Mouse (Mus musculus): ENCODE data around the gene Apol8. TPM values are rescaled to one million over a fixed set of nuclear protein-coding genes. Genes with fewer than 3 reads are reported as not detected.

Apol8 gene
- 0.18 and 0.23 TPM in 2 replicates for polyA plus RNA-seq (2015; fragmentation: Nextera tagmentation; extraction: Ambion mirVana)

GRCm38 (mm10) chr15:77756848-77757247, at the start of gene Apol8:
Gene Apol8 (minus strand): TSS chr15:77757003.
- no peaks in the 10 kb centered on the region for H3K9me3 ChIP-seq
- no peak within 1 kb of the TSS for H3K9ac ChIP-seq
- no peak for ATAC-seq (replicated peaks)
- no peaks in the 10 kb centered on the region; the same call in 1 of the 2 replicates for H3K36me3 ChIP-seq (replicated peaks)
- no peak within 1 kb of the TSS for H3K4me3 ChIP-seq
- WGBS: 10% methylated on average over 9 of the region's 9 CpGs
- H3K4me2 ChIP-seq: no peak within 1 kb of the TSS
- H3K4me1 ChIP-seq: no peaks in the 10 kb centered on the region
- no peak within 1 kb of the TSS for H3K27ac ChIP-seq
- H3K27me3 ChIP-seq (replicated peaks): no peaks in the 10 kb centered on the region

GRCm38 (mm10) chr15:77805657-77806056, 48.9 kb upstream of the Apol8 start:
- Histone ChIP-seq H3K27me3 (replicated peaks) (no peaks in the 10 kb centered on the region), H3K4me2 (no peak overlapping the region), H3K9me3 (no peaks in the 10 kb centered on the region), H3K27ac (no peak overlapping the region), H3K4me3 (no peak overlapping the region), H3K36me3 (replicated peaks) (no peaks in the 10 kb centered on the region), H3K4me1 (peaks cover 8% of the 10 kb centered on the region), H3K9ac (no peak overlapping the region)
- no peak for ATAC-seq (replicated peaks)
- 89% methylated on average over 4 of the region's 4 CpGs for WGBS

- no peak overlapping the region for H3K4me2 ChIP-seq
- no peak overlapping the region for H3K4me3 ChIP-seq
- H3K9ac ChIP-seq: no peak overlapping the region
- no peak overlapping the region for H3K27ac ChIP-seq
- peaks cover under 1% of the 10 kb centered on the region; the same call in 1 of the 2 replicates for H3K4me1 ChIP-seq
- no peaks in the 10 kb centered on the region for H3K27me3 ChIP-seq (replicated peaks)
- no peaks in the 10 kb centered on the region for H3K36me3 ChIP-seq (replicated peaks)
- ATAC-seq (replicated peaks): no peak
- WGBS: 86% methylated on average over 9 of the region's 9 CpGs
- no peaks in the 10 kb centered on the region for H3K9me3 ChIP-seq
Observed at GRCm38 (mm10) chr15:77804949-77805348, 48.1 kb upstream of the Apol8 start.

GRCm38 (mm10) chr15:77804460-77804859, 47.7 kb upstream of the Apol8 start:
- H3K9me3 ChIP-seq: no peaks in the 10 kb centered on the region
- no peak overlapping the region for H3K4me3 ChIP-seq
- no peaks in the 10 kb centered on the region for H3K27me3 ChIP-seq (replicated peaks)
- no peak overlapping the region for H3K4me2 ChIP-seq
- no peaks in the 10 kb centered on the region for H3K36me3 ChIP-seq (replicated peaks)
- no peak overlapping the region for H3K27ac ChIP-seq
- 85% methylated on average over 6 of the region's 6 CpGs for WGBS
- H3K4me1 ChIP-seq: no peaks in the 10 kb centered on the region
- ATAC-seq (replicated peaks): no peak
- H3K9ac ChIP-seq: no peak overlapping the region

- Histone ChIP-seq H3K9ac (no peak overlapping the region), H3K4me1 (peaks cover 5% of the 10 kb centered on the region), H3K27me3 (replicated peaks) (no peaks in the 10 kb centered on the region), H3K36me3 (replicated peaks) (no peaks in the 10 kb centered on the region), H3K4me3 (no peak overlapping the region), H3K4me2 (no peak overlapping the region), H3K9me3 (no peaks in the 10 kb centered on the region), H3K27ac (no peak overlapping the region)
- WGBS: 83% methylated on average over 3 of the region's 3 CpGs
- ATAC-seq (replicated peaks): no peak
Observed at GRCm38 (mm10) chr15:77803747-77804146, 46.9 kb upstream of the Apol8 start.

GRCm38 (mm10) chr15:77802992-77803391, 46.2 kb upstream of the Apol8 start:
- no peak overlapping the region for H3K4me3 ChIP-seq
- WGBS: 89% methylated on average over 4 of the region's 4 CpGs
- H3K4me2 ChIP-seq: no peak overlapping the region

GRCm38 (mm10) chr15:77801188-77801587, 44.4 kb upstream of the Apol8 start:
- Histone ChIP-seq H3K27me3 (replicated peaks) (no peaks in the 10 kb centered on the region), H3K36me3 (replicated peaks) (no peaks in the 10 kb centered on the region), H3K9me3 (no peaks in the 10 kb centered on the region), H3K9ac (no peak overlapping the region), H3K27ac (no peak overlapping the region), H3K4me2 (no peak overlapping the region), H3K4me3 (no peak overlapping the region), H3K4me1 (peaks cover 11% of the 10 kb centered on the region)
- 89% methylated on average over 4 of the region's 4 CpGs for WGBS
- ATAC-seq (replicated peaks): no peak

More at GRCm38 (mm10) chr15:77802992-77803391, 46.2 kb upstream of the Apol8 start:
- Histone ChIP-seq H3K4me1 (peaks cover 11% of the 10 kb centered on the region), H3K27ac (no peak overlapping the region), H3K9me3 (no peaks in the 10 kb centered on the region), H3K36me3 (replicated peaks) (no peaks in the 10 kb centered on the region), H3K9ac (no peak overlapping the region), H3K27me3 (replicated peaks) (no peaks in the 10 kb centered on the region)
- no peak for ATAC-seq (replicated peaks)

- Histone ChIP-seq H3K27me3 (replicated peaks) (no peaks in the 10 kb centered on the region), H3K4me2 (no peak overlapping the region), H3K36me3 (replicated peaks) (no peaks in the 10 kb centered on the region), H3K9me3 (no peaks in the 10 kb centered on the region), H3K4me3 (no peak overlapping the region), H3K4me1 (peaks cover 11% of the 10 kb centered on the region), H3K9ac (no peak overlapping the region), H3K27ac (no peak overlapping the region)
- no peak for ATAC-seq (replicated peaks)
Observed at GRCm38 (mm10) chr15:77800511-77800910, 43.7 kb upstream of the Apol8 start.

- no peaks in the 10 kb centered on the region for H3K9me3 ChIP-seq
- H3K4me3 ChIP-seq: no peak overlapping the region
- no peaks in the 10 kb centered on the region for H3K27me3 ChIP-seq (replicated peaks)
- 85% methylated on average over 8 of the region's 8 CpGs for WGBS
- H3K4me2 ChIP-seq: no peak overlapping the region
- H3K9ac ChIP-seq: no peak overlapping the region
- H3K4me1 ChIP-seq: peaks cover 11% of the 10 kb centered on the region
- no peak for ATAC-seq (replicated peaks)
- no peaks in the 10 kb centered on the region for H3K36me3 ChIP-seq (replicated peaks)
- H3K27ac ChIP-seq: peak overlapping the region; percentile 43; the same call in 1 of the 2 replicates
Observed at GRCm38 (mm10) chr15:77799491-77800474, 43.0 kb upstream of the Apol8 start.

GRCm38 (mm10) chr15:77798664-77799490, 42.1 kb upstream of the Apol8 start:
- Histone ChIP-seq H3K27ac (peak overlapping the region; percentile 43), H3K36me3 (replicated peaks) (no peaks in the 10 kb centered on the region), H3K4me3 (no peak overlapping the region), H3K9me3 (no peaks in the 10 kb centered on the region), H3K4me1 (peaks cover 11% of the 10 kb centered on the region), H3K27me3 (replicated peaks) (no peaks in the 10 kb centered on the region), H3K9ac (no peak overlapping the region), H3K4me2 (no peak overlapping the region)
- 0 out of 2 replicates have a peak, but pooled peaks have one; percentile 39 for ATAC-seq (replicated peaks)
- WGBS: 30% methylated on average over 14 of the region's 14 CpGs

- H3K9ac ChIP-seq: no peak overlapping the region
- H3K4me1 ChIP-seq: peaks cover 11% of the 10 kb centered on the region
- H3K9me3 ChIP-seq: no peaks in the 10 kb centered on the region
- no peak overlapping the region for H3K4me3 ChIP-seq
- 82% methylated on average over 14 of the region's 14 CpGs for WGBS
- no peak for ATAC-seq (replicated peaks)
- H3K36me3 ChIP-seq (replicated peaks): no peaks in the 10 kb centered on the region
- no peak overlapping the region; the same call in 1 of the 2 replicates for H3K27ac ChIP-seq
- no peak overlapping the region for H3K4me2 ChIP-seq
- H3K27me3 ChIP-seq (replicated peaks): no peaks in the 10 kb centered on the region
Observed at GRCm38 (mm10) chr15:77797609-77798411, 41.0 kb upstream of the Apol8 start.

All from midbrain, embryonic 15.5 days (tissue).